Mouse (Mus musculus): ENCODE data around the gene Fancc.

- no peak for TF ChIP-seq GATA1 (IDR thresholded peaks at IDR 0.05; ENCODE audit: borderline replicate concordance, low read length)
- no peak for TF ChIP-seq FLI1 (IDR thresholded peaks at IDR 0.05; ENCODE audit: low read length)
Measured at GRCm38 (mm10) chr13:63247041-63247440, 250.0 kb downstream of the Fancc start.
